12 mouse cellular contexts compared by ENCODE assay signal in genomic region chr10:86826929-86827328, GRCm38 (mm10).
"Had no signal": no experiment of that assay in that cellular context is flagged by ENCODE, and none has a peak within 500 bp of the region (broad histone marks: within the 10 kb centered on the region; RNA-seq: fewer than 3 reads in every experiment).

No protein-coding gene starts in this region.

- H3K27me3 ChIP-seq: kidney, embryonic 15.5 days; limb, embryonic 15.5 days; liver, embryonic 12.5 days; neural tube, embryonic 15.5 days had no signal

- H3K27ac ChIP-seq: kidney, embryonic 15.5 days; limb, embryonic 15.5 days; liver, embryonic 12.5 days; midbrain, embryonic 10.5 days; neural tube, embryonic 15.5 days had no signal

- H3K9me3 ChIP-seq: kidney, embryonic 15.5 days; limb, embryonic 15.5 days; neural tube, embryonic 15.5 days had no signal

- H3K4me2 ChIP-seq: kidney, embryonic 15.5 days; limb, embryonic 15.5 days; liver, embryonic 12.5 days; neural tube, embryonic 15.5 days had no signal

- H3K4me3 ChIP-seq: kidney, embryonic 15.5 days; limb, embryonic 15.5 days; liver, embryonic 12.5 days; midbrain, embryonic 10.5 days; myocyte; neural tube, embryonic 15.5 days had no signal

- ATAC-seq: liver, embryonic 12.5 days had no signal

- DNase-seq: kidney, postnatal 14 days; lung, postnatal 14 days; midbrain, embryonic 14.5 days; right cerebral cortex, adult 18-20 months; right cerebral cortex, postnatal 25 days; thymus, postnatal 4 days had no signal

- H3K9ac ChIP-seq: kidney, embryonic 15.5 days; limb, embryonic 15.5 days; liver, embryonic 12.5 days; neural tube, embryonic 15.5 days had no signal

- H3K4me1 ChIP-seq: liver, embryonic 12.5 days; midbrain, embryonic 10.5 days; neural tube, embryonic 15.5 days had no signal
